Mouse (Mus musculus): ENCODE data around the gene Cyth1.

Cyth1 gene

GRCm38 (mm10) chr11:118201833-118202409, 46.5 kb downstream of the Cyth1 start:
- no peak for DNase-seq (ENCODE audit: inconsistent age in 2 of 2, low spot score in 1 of 2)

- peak in 1 of 2 experiments; percentile 63 for DNase-seq (ENCODE audit: inconsistent age in 2 of 2, low spot score in 1 of 2)
These were observed 47.3 kb downstream of the Cyth1 start for GRCm38 (mm10) chr11:118200834-118201830.

DNA sequence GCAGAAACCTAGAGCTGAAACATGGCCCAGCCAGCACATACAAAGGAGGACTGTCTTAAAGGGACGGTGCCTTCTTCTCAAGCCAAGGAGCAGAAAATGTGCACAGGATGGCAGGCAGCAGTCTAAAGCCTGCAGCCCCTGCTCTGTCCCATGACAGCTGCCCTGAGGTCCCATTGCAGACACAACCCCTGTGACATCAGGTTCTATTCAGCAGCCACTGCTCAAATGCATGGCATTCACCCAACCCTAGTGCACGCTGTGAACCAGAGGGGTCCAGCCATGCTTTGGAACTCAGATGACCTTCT, 50.1 kb downstream of the Cyth1 start:
- no peak for DNase-seq (ENCODE audit: inconsistent age in 2 of 2, low spot score in 1 of 2)

DNA sequence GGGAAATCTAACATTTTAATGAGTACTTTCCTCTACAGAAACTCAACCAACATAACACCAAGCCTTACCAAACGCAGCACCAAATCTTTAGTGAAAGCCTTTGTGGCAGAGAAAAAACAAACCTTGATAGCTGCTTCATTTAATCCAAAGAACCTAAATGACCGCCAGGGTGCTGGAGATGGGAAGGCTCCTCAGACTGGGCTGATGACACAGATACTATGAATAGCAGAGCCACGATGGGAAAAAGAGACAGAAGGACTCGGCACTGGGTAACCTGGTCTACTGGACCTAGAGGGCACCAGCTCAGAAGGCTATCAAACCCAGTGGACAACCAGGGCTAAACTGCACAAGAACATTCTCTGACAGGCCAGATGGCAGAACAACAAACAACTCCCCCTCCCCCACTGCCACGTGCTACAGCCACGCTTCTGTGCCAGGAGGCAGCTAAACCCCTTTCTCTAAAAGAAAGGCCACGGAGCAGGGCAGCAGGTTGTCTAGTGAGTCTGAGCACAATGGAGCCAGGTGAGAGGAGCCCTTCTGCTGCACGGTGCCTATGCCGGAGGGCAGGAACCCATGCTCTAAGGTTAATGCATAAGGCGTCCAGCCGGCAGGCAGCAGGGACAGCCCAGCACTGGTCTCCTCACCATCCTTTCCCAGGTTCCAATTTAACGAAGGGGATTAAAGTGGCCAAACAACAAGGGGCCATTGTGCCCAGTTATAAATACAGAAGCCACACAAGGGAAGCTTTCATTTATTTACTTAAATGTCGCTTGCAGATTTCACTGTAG, 50.7 kb downstream of the Cyth1 start:
- DNase-seq (ENCODE audit: inconsistent age in 2 of 2, low spot score in 1 of 2), result peak; percentile 41 to 79

- peak; percentile 38 to 79 for DNase-seq (ENCODE audit: inconsistent age in 2 of 2, low spot score in 1 of 2)
These were observed 51.5 kb downstream of the Cyth1 start for GRCm38 (mm10) chr11:118196824-118197388.

DNA sequence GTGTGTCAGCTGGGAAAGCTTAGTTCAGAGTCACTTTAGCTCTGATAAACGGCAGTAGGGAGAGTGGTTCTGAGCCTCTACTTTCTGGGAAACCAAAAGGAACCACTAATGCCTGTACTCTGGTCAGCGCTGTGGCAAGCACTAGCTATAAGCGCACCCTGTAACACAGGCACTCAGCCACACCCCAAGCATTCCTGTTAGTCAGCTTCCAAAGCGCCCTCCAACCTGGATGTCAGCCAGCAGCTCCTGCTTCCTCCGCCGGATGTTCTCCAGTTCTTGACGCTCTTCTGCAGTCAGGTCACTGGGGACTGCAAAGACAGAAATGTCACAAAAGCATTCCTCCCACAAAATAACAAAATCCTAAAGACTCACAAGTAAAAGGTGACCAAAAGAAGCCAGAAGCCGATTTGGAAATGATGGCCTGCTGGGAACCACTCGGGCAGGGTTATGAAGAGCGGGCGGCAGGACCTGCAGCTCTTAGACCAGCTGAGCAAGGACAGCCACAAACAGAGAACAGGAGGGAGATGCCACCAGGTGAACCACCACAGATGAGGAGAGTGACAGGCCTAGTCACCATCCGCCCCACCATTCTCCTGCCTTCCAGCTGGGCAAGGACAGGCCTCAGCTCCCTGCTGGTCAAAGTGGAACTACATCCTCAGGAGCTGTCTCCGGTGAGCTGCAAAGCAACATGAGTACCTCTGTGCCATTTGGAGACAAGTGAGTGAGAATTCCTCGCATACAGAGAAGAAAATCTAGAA, 54.8 kb downstream of the Cyth1 start:
- peak; percentile 82 to 89 for DNase-seq (ENCODE audit: inconsistent age in 2 of 2, low spot score in 1 of 2)

GRCm38 (mm10) chr11:118192973-118193372, 55.4 kb downstream of the Cyth1 start:
- no peak for DNase-seq (ENCODE audit: inconsistent age in 2 of 2, low spot score in 1 of 2)

- DNase-seq (ENCODE audit: inconsistent age in 2 of 2, low spot score in 1 of 2), result no peak
These were observed 65.6 kb downstream of the Cyth1 start for GRCm38 (mm10) chr11:118182768-118183167.

DNA sequence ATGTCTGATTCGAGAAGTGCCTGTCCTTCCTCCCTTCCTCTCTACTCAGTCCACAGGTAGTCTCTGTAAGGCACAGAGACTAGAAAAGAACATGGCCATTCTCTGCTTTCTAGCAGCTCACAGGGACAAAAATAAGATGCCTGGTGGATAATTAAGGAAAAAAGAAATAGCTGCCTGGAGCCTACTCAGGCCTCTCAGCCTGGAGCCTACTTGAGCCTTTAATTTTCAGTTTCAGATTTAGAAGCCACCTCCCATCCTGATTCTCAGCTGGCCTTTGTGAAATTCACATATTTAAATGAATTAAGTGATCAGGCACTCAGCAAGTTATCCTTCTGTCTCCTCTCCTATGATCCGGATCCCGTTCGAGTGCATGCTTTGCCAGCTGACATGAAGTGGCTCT, 66.0 kb downstream of the Cyth1 start:
- no peak for DNase-seq (ENCODE audit: inconsistent age in 2 of 2, low spot score in 1 of 2)

DNA sequence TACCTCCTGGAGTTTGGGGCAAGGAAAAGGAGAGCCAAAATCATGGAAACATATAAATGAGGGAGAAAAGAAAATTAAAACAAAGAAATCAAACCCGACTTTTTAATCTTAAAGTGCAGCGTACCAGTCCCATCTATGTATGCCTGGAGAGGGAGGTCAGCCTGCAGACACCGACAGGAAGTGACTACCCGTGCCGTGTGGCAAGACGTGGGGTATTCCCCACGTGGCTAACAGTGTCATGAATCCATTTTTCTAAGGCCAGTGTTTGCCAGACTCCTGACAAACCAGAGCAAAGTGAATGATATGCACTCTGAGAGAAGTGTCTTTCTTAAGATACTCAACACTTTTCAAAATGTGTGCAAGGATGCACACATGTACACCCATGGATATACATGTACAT, 68.2 kb downstream of the Cyth1 start:
- DNase-seq (ENCODE audit: inconsistent age in 2 of 2, low spot score in 1 of 2), result no peak

- no peak for DNase-seq (ENCODE audit: inconsistent age in 2 of 2, low spot score in 1 of 2)
These were observed 70.2 kb downstream of the Cyth1 start for GRCm38 (mm10) chr11:118178236-118178635.

- no peak for DNase-seq (ENCODE audit: inconsistent age in 2 of 2, low spot score in 1 of 2)
These were observed 73.6 kb downstream of the Cyth1 start for GRCm38 (mm10) chr11:118174752-118175151.

DNA sequence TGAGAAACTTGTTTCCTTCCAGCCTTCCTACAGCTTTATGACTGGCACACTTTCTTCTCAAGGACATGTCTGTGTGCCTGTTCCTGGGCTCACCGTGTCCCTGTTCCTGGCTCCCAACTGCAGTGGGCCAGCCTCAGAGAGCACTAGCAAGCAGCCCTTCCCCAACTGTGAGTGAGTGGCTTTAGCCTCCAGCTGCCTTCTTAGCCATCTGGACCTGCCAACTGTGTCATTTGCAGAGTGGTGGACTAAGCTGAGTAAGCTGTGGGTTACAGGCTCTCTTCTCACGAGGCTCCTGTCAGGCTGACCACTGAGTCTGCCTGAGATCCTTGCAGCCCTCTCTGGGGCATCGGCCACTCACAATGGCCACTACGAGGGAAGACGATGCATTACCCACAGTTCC, 75.6 kb downstream of the Cyth1 start:
- peak in 1 of 2 experiments; percentile 47 for DNase-seq (ENCODE audit: inconsistent age in 2 of 2, low spot score in 1 of 2)

GRCm38 (mm10) chr11:118170333-118170732, 78.1 kb downstream of the Cyth1 start:
- DNase-seq (ENCODE audit: inconsistent age in 2 of 2, low spot score in 1 of 2), result no peak

- no peak for DNase-seq (ENCODE audit: inconsistent age in 2 of 2, low spot score in 1 of 2)
These were observed 79.7 kb downstream of the Cyth1 start for GRCm38 (mm10) chr11:118168714-118169113.

DNA sequence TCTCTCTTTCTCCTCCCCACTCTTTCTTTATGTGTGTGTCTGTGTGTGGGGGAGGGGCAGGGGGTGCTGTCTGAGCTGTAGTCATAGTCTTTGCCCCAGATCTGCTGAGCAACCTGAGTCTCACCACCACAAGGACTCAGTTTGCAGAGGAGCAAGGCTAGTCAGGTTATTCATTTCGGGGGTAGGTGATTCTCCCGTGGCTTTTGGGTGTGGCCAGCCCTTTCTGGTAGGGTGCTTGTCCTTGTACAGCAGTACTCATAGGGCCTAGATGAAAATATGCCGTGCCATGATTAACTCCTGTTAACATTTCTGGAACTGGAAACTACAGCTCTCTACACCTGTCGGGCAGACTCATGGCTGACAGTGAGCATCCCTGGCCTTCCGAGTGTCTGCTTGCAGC, 81.8 kb downstream of the Cyth1 start:
- peak; percentile 27 to 61 for DNase-seq (ENCODE audit: inconsistent age in 2 of 2, low spot score in 1 of 2)

GRCm38 (mm10) chr11:118165681-118166080, 82.7 kb downstream of the Cyth1 start:
- no peak for DNase-seq (ENCODE audit: inconsistent age in 2 of 2, low spot score in 1 of 2)

DNA sequence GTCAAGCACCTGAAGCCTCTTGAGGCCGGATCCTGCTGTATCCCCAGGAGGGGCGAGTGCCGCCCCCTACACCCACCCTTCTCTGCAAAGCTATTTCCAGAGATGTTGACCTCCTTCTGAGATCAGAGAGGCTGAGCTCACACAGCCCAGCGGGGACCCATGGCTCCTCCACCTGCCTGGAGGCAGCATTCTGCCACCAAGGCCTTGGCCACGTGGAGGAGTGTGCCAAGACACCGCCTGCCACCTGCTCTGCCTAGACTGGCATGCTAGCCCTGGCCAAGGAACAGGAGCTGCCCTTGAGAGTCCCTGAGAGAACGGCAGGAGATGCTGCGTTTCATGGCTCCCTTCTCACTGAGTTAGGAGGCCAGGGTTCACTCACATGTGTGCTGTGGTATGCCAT, 83.8 kb downstream of the Cyth1 start:
- DNase-seq (ENCODE audit: inconsistent age in 2 of 2, low spot score in 1 of 2), result no peak

- no peak for DNase-seq (ENCODE audit: inconsistent age in 2 of 2, low spot score in 1 of 2)
These were observed 86.1 kb downstream of the Cyth1 start for GRCm38 (mm10) chr11:118162245-118162644.

DNA sequence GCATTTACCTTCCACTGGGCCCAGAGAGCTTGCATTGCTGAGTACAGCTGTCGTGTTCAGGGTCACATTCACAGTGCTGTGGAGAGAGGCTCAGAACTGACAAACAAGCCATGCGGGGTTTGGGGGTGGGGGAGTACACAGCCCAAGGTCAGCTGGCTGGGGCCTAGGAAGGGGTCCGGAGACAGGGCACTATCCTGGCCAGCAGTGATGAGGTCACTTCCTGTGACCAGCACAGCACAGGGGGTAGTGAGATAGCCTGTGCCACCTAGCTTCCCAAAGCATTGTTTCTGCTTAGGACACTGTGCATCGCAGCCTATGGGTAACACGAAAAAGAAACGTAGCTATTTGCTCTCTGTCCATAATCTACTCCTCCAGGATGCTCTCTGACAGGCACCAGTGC, 87.2 kb downstream of the Cyth1 start:
- peak in 1 of 2 experiments; percentile 18 for DNase-seq (ENCODE audit: inconsistent age in 2 of 2, low spot score in 1 of 2)

- peak; percentile 29 to 52 for DNase-seq (ENCODE audit: inconsistent age in 2 of 2, low spot score in 1 of 2)
These were observed 87.6 kb downstream of the Cyth1 start for GRCm38 (mm10) chr11:118160763-118161162.
